Mouse (Mus musculus): ENCODE measurements around the gene Zfp3.
"Not testable (repeated sequence)": the region's sequence is repeated elsewhere in the genome, so short reads cannot be mapped to it uniquely, and the experiment has no call there.

Gene Zfp3

DNA sequence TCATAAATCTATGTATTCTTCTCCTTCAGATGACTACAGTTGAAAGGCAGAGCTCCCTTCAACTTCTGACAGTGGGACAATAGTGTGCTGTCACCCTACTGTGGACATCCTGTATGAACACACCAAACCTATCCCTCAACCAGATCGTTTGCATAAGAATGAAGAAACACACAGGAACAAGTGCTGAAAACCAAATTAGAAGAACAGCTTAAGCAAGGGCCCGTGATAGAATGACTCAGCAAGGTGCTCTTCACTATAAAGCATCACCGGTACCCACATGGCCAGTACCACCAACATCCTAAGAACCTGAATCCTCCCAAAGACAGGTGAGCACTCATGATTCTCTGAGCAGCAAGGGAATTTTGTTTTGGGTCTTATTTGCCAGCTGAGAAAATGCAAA lies 3.6 kb upstream of the Zfp3 start:
- not testable (repeated sequence) for DNase-seq

DNA sequence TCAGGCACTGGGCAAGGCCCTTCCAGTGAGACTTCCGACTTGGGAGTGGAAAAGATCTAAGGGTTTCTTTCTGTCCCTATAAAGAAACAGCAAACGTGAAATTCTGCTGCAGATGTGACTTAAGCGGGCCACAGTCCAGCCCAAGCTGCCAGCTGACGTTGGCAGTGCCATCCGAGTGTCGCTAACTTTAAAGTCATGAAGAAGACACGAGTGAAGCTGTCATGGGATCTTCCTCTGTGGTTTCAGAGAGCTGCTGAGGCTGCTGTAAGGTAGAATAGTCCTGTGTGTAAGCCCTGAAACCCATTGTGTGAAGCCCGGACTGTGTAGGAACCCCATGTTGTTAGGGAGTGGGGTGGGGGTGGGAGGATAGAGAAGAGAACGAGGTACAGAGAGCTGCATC lies 1.4 kb upstream of the Zfp3 start:
- no peak for DNase-seq

DNA sequence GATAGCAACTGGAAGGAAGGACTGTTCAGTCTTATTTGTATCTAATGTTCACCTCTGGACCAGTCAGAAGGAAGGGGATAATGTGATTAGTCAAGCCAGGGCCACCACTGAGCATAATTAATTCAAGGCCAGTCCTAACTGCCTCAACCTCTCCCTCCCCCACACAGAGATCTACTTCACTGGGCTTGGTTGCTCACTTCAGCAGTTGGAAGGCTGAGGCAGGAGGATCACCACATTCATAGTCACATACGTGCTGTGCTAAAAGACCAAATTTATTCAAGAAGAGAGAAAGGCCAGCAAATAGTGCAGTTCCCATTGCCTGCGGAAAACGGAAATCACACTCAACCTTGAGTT lies 450 bp upstream of the Zfp3 start:
- peak; percentile 21 for DNase-seq

DNA sequence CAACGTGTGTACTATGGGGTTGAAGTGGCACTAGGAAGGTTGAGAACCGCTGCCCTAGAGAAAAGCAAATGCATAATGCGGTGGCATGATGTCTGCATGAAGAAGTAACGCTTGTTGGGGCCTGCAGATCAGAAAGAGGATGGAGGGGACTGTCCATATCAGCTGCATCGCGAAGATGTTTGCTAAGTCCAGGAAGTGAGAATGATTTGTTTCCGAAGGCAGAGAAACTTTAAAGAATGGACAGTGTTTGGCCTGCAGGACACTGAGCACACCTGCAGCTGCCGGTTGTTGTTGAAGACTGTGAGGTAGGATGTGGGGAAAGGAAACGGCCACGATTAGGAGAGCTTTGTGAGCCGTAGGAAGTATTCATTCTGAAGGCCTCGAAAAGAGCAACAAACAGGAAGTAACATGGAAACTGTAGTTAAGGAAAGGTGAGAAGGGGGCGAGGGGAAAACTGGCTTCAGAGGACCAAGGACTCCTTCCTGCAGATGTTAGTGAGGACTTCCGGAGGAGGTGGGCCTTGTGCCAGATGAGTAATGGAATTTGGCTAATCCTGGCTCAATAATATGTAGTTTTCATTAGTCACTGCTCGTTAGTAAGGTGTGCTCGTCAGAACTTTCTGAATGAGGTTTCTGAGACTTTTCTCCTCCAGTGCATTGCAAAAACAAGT lies 1.9 kb downstream of the Zfp3 start:
- DNase-seq = peak; percentile 65

DNA sequence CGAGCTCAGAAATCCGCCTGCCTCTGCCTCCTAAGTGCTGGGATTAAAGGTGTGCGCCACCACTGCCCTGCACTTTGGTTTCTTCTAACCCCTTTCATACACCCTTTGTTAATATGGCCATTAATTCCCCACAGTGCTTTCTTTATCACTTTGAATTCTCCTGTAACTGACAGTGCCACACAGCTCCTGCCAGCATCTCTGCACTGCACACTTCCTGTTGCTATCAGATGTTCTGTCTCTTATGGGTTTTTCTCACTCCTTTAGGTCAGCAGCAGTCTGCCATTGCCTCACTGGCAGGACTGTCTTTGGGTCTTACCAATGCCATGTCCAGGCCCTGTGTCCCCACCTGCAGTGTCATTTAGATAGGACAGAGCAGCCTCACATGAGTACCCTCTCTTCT lies 6.8 kb downstream of the Zfp3 start:
- DNase-seq = no peak

DNA sequence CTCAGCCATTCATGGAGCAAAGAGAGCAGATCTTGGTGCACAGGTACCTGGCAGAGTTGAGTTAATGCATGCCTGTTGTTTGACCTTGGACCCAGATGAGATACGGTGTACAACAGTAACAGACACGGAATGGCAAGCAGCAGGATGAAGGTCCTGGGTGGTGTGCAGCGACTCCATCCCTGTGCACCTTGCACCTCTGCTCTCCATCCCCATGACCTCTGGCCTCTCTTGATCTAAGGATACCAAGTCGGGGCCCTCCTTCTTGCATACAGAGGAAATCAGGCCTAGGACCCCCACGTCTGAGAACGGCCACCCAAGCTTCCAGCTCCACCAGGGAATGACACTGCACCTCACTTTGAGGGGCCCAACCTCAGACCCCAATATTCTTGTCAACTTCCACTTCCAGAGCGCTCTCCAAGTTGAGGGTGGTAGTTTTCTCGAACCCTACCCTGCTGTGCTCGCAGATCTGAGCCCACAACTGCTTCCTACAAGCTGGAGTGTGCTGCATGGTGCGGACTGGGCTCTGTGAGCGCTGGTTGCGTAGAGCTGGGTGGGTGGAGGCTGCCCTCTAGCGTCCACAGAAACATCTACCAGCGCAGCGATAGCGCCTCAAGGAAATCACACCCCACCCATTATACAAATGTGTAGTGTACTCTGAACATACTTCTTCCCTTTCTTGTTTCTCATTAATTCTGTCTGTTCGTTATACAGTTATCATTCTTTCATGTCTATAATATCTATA lies 13.0 kb downstream of the Zfp3 start:
- peak; percentile 81 for DNase-seq

DNA sequence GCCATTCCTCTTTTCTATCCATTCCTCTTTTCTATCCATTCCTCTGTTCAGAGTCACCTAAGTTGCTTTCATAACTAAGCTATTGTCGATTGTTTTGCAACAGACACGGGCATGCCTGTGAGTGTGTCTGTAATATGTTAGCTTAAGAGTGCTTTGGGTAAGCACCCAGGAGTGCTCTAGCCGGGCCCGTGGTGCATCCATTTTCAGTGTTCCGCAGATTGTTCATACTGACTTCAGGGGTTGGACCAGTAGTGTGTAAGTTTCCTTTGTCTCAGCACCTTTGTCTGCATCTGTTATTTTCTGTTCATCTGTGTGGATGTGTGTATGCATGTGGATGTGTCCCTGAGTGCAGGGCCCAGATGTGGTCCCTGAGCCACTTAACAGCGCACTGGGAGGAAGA lies 13.6 kb downstream of the Zfp3 start:
- no peak for DNase-seq

DNA sequence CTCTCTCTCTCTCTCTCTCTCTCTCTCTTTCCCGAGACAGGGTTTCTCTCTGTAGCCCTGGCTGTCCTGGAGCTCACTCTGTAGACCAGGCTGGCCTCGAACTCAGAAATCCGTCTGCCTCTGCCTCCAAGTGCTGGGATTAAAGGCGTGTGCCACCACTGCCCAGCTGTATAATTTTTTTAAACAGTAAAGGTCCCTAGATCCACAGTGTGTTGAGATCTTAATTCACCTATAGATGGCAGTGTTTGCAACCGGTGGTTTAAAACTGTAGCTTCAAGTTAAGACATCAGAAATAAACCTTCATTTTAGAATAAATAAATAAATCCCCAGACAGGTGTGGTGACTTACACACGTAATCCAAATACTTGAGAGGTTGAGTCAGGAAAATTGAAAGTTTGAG lies 14.0 kb downstream of the Zfp3 start:
- peak; percentile 29 for DNase-seq

DNA sequence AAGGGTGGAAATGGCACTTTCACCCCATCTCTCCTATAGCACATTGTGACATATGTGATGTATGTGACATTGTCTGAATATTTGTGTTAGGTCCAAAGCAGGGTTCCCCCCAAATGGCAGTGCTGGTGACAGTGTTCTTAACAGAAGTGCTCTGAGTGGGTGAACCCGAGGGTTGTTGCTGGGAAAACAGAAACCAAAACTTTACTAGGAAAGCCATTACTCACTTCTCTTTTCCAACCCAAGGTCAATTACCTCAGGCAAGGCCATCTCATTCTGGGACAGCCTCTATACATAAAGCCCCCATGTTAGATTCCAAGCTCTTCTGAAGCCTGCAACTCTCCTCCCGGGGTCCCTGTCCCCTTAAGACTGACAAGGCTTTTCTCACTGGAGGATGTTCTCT lies 21.9 kb downstream of the Zfp3 start:
- no peak for DNase-seq

DNA sequence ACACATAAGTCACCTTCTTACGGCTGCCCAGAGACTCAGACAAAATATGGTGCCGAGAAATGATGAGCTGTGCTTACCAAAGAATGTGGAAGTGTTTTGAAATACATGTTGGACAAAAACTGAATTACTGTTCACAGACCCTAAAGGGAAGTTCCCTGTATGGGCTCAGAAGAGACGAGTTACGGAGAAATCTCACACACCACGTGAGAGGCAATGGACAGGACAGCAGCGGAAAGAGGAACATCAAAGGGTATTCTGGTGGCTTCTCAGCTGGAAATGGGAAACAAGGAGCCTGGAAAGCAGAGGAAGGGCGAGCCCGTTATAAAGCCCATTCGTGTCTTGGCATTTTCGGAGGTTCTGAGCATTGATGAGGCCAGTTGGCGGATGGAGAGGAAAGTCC lies 23.0 kb downstream of the Zfp3 start:
- no peak for DNase-seq

DNA sequence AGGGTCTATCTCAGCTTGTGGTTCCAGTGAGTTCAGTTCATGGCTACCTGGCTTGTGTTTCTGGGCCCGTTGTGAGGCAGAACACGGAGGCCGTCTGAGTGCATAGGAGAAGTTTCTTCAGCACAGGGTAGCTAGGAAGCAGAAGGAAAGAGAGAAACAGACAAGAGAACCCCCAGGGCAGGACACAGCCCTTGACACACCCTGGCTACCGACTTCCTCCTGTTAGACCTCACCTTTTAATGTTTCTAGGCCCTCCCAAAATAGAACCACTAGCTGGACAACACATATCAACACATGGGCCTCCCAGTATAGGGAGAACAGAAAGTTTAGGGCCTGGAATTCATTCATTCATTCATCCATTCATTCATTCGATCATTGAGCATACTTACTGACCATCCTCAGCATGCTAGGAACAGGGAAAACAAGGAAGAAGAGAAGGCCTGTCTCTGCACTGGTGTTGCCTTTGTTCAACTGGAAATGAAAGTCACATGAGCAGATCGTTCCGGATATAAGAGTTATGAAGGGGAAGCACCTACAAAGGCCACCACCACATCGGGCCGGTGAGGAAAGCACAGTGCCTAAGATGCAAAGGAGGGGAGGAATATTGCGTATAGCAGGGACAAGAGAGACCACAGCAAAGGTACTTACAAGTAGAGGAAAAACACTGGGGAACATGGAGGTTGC lies 25.1 kb downstream of the Zfp3 start:
- DNase-seq = no peak

DNA sequence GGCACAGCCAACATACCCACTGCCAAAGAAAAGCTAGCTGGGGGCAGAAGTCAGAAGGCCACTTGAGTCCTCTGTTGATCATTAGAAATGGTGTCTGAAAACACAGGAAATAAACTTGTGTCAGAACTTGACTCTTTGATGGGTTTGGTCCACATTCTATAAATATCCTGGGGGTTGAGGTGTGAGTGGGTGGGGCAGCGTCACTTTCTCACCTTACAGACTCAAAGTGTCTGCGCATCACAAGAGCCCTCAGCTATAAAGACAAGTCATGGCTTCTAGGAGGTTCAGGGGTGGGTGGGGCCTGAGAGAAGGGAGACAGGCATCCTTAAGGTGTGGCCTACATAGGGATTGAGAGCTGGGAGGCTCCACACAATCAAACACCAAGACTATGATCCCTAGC lies 26.4 kb downstream of the Zfp3 start:
- DNase-seq = no peak

DNA sequence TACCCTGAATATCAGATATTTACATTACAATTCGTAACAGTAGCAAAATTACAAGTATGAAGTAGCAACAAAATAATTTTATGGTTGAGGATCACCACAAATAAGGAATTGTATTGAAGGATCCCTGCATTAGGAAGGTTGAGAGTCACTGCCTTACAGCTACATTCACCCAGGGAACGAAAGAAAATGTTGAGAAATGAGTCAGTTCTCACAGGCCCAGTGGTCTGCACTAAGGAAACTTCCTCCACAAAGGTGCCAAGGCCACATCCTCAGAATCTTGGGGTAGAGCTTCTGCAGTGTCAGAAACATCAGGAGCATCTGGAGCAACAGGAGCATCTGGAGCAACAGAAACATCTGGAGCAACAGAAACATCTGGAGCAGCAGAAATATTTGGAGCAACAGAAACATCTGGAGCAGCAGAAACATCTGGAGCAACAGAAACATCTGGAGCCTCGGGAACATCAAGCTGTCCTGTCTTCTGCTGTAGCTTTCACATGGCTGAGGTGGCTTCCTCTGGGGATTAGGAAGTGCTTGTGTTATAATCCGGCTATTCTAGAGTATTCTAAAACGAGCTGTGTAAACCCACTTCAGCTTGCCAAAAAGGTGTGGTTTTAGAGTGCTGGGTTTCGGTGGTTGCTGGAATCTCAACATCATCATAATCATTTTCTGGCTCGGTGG lies 27.0 kb downstream of the Zfp3 start:
- DNase-seq = no peak

DNA sequence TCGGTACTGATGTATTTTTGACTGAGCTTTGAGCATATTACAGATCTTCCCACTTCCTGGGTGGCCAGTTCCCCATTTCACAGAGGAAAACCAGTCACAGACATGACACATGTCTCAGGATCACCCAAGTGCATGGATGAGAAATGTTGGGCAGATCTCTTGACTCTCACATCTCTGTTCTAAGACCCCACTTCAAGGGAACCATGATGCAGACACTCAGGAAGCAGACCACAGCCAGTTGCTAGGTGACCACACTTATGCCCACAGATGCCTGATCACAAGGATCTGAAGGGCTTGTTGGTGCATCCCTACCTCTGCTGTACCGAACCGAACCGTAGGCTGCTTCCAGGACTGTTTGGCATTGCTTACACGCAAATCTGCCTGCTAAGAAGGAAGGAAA lies 27.7 kb downstream of the Zfp3 start:
- DNase-seq = no peak

DNA sequence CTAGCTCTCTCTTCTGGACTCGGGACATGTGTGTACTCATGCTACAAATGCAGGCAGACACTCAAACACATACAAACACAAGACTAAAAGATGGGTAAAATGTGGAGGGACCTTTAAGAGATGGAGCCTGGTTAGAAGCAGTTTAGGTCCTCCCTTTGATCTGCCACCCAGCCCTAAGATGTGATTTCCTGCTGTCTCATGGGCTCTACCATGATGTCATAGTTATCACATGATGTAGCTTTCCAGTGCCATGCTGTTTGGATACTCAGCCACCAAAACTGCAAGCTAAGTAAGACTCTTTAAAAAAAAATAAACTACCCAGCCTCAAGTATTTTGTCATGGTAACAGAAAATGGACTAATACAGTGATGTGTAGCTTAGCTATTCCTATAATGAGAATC lies 28.4 kb downstream of the Zfp3 start:
- no peak for DNase-seq

DNA sequence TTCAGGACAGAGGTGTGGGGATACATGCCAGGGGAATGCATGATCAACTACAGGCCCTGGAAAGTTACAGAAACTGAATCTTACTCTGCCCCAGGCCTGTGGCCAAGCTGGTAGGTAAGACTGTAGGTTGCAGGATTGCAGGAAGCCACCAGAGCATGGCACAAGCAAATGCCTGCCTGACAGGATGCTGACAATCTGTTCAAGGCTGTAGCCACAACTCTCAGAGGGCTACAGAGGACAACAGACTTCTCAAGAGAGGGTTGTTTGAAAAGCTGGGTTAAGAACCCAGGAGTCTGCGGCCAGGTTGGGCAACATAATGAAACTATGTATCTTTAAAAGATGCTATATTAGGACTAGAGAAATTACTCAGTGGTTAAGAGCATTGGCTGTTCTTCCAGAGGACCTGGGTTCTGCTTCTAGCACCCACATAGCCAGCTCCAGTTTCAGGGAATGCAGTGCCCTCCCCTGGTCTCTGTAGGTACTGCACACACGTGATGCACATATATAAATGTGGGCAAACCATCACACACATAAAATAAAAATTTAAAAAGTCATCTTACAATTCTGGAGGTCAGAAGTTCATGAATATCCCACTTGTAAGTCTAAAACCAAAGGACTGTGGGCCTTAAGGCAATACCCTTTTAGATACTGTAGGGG lies 38.3 kb downstream of the Zfp3 start:
- DNase-seq = no peak

DNA sequence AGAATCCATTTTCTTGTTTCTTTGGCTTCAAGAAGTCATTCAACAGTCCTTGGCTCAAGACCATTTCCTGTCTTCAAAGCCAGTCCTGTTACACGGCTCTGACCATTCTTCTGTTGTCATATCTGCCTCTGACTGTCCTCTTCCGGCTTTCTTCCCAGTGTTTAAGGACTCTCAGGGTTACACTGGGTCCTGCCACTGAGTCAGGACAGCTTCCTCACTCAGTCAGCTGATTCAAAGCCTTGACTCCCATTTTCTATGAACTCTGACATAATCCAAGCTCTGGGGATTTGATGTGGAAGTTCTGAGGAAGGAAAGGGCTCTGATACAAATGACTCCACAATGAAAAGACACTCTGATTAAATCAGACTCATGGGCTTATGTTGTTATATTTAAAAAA lies 38.9 kb downstream of the Zfp3 start:
- DNase-seq = no peak

DNA sequence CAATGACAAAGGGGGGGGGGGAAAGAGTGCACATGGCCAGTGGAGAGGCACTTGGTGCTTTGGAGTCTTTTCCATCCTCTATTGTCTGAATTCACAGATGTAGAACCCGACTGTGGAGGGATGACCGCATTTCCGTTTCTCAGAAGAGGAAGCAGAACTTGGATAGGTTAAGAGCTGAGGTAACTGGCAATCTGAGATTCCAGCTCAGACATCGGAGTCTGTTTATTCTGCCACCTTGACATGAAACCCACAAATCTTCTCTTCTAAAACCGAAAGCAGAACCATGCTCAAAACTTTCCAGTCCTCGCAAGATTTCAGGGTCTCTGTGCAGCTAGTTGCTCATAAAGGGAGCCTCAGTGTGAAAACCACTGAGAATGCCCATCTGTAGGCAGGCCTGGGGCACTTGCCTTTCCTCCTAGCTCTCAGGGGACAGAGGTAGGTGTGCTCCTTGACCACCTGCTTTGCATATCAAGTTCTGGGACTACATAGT lies 39.7 kb downstream of the Zfp3 start:
- no peak for DNase-seq

DNA sequence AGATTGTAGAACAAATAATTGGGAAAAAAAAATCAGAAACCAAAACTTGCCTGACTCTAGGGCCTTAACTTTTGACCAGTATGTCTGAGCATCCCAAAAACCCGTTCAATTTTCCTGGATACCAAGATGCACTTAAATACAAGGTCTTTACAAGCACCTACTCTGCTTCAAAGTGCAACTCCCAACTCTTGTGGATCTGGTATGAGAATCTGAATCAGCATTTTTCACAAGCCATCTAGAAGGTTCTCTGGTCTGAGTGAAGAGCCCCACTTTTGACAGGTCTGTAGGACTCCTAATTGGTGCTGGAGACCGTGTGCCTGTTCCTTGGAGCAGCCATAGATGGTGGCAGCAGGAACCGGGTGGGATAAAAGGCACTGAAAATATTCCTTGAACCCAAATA lies 40.4 kb downstream of the Zfp3 start:
- DNase-seq = no peak

DNA sequence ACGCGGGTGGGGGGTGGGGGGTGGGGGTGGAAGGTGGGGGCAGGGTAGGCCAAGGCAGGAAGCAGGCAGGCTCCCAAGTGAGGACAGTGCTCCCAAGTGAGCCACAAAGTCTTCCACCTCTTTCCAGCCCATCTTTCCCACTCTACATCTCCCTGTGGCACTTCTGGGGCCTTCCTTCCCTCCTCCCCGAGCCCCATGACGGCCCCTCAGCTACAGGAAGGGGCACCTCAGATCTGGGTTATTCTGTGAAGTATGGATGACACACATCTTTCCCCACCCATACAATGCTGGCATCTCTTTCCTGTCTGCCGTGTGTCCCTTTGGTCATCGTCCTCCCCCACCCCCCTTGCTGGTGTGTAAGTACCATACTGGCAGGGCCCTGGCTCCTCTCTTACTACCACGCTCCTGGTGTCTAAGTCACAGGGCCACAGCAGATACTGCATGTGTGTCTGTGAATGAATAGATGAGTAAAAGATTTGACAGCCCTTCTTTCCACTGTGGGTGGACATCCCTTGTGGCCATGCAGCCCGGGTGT lies 41.7 kb downstream of the Zfp3 start:
- no peak for DNase-seq

DNA sequence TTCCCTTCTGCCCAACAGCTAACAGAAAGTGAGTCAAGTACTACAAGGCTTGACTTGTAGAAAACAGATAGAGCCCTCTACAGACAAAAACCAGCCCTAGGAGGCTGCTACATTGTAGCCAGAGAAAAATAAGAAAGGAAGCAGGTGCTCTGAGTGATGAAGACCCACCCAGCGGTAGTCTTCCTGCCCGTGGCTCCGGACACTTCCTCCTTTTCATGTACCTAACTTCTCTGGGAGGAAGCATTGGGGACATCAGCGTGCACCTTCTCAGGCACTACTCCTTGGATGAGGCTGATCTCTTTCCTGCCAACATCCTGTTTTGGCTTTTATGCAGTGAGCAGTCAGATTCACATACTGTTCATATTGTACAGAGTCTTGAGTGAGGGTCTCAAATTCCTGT lies 42.7 kb downstream of the Zfp3 start:
- no peak for DNase-seq

DNA sequence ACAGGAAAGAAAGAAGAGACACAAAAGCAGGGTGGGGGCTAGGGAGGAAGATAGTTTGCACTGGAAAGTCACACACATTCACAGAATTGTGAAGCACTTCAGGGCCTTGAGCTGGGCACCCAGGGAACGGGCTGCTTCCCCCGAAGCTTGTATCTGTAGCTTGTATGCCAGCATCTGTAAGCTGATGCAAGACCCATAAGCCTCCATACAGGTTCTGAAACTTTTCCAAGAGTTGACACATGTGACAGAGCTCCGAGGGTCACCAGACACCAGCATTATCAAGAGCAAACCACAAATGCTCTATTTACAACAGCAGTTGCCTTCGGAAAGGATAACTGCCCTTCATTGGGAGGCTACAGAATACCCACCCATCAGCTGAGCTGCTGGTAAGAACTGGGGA lies 43.6 kb downstream of the Zfp3 start:
- DNase-seq = no peak

DNA sequence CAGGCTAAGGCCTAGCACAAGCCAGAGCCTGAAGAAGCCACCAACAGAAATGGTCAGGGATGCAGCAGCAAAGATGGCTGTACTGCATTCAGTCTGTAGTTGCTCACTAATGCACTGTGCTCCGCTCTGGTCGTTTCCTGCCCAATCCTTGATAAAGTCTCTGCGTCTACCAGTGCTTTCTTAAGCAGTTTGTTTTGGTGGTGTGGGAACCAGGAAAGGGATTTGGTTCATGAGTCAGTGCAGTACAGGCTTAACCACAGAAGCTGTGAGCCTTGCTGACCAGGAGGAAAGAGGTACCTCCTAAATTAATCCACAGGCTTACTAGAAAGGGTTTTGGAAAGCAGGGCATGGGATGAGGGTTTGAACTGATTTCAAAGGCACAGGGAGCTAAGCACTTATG lies 44.1 kb downstream of the Zfp3 start:
- DNase-seq = no peak
